Mouse (Mus musculus) layer of hippocampus, adult 11-12 months (tissue): ENCODE results near the gene Golga2.
A peak's percentile ranks its signal among the peaks of the same experiment; 100 is the strongest.

Experiments
- DNase-seq: peaks from one replicate; pipeline ENCODE4 v3.0.0; 2022; ENCODE audit warnings: low spot score

Gene Golga2

GRCm38 (mm10) chr2:32317791-32318417 is 30.7 kb downstream of the Golga2 start:
- no peak for DNase-seq

DNA sequence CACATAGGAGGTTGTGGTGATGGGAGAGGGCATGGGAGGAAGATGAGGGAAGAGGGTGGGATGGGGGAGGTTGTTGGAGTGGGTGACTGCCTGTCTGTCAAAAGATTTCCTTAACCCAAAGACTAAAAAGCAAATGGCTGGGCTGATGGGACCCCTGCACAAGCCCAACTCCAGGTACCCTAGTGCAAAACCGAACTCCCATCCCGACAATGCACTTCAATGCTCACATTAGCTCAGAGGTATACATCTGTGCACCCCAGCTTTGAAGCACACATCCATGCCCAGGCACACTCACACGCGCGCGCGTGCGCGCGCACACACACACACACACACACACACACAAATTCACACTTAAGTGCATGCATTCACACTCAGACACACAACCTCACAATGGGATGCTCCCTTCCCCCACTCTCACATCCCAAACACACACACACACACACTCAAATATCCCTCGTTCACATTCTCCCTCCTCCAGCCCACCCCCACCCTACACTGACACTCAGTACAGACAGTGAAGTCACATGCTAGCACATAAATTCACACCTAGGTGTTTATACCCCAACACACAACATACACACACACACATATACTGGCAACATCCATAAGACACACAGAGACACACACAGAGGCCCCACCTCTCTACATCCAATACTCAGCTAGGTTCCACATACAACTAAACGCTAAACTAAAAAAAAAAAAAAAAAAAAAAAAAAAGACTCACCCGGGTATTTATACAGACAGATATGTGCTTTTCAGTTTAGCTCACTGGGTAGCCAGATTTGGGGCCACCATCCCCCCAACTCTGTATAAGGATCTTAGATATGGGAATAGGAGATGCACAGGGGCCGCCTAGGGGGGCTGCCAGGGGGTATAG is 31.8 kb downstream of the Golga2 start:
- no peak for DNase-seq

GRCm38 (mm10) chr2:32319586-32320580 is 32.7 kb downstream of the Golga2 start:
- DNase-seq, result no peak

DNA sequence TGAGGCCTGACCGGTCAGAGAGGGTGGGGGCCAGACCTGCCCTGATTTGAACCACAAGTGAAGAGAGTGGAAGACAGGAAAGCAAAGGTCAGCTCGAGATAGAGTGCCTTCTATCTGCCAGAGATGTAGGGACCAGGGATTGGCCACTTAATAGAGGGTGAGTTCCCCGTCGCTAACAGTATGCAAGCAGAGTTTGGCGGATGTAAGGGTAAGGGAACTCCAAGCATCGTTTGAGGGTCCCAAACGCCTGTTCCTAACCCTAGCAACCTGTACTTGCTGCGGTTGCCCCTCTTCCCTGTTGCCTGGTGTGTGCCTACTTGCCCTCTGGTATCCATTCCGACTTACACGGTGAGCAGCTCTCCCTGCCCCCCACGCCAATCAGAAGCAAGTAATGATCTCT is 33.5 kb downstream of the Golga2 start:
- no peak for DNase-seq

GRCm38 (mm10) chr2:32321591-32322298 is 34.6 kb downstream of the Golga2 start:
- DNase-seq, result no peak

DNA sequence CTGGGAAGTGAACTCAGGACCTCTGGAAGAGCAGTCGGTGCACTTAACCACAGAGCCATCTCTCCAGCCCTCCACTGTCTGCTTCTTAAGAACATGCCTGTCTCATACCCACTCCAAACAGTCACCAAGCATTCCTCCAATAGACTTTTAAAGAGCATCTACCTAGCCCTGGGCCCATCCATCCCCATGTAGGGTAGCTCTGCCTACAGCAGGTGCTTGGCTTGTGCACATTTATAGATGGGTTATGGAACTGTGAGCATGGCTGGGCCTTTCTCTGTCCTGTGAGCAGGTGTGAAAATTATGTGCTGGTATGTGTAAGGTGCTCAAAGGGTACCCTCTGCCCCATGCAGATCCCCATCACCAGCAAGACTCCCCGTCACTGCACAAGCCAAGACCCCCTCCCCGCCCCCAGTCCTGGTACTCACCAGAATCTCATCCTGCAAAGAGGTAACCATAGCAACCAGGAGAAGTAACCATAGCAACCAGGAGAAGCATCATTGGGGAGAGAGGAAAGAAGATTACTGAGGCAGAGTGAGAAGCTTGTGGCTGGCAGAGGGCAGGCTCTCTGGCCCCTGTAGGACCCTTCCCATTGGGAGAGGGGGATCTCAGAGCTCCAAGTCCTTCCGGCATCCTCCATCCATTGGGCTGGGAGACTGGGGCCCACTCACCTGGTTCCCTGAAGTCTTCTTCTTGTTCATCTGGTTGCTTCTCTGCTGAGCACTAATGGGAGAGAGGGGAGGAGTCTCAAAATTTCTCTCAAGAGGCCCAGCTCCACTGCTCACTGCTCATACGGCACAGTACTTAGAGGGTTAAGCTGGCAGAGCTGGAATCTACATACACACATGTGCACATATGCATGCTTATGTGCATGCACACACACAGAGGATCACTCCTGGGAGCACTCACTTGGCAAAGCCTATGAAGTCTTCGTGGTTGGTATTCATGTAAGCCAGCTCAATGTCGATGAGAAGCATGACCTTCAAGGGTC is 35.9 kb downstream of the Golga2 start:
- DNase-seq, result no peak

DNA sequence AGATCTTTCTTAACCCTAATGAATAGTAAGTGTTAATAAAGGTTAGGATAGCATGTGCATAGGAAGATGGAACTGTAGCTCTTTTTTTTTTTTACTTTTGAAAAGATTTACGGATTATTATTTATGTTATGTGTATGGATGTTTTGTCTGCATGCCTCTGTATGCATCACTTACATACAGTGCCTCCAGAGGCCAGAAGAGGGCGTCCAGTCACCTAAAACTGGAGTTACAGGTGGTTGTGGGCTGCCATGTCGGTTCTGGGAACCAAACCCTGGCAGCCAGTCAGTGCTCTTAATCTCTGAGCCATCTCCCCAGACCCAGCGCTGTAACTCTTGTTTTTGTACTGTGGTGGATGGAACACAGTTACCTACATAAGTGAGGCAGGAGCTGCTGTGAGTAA is 37.1 kb downstream of the Golga2 start:
- DNase-seq, result no peak

DNA sequence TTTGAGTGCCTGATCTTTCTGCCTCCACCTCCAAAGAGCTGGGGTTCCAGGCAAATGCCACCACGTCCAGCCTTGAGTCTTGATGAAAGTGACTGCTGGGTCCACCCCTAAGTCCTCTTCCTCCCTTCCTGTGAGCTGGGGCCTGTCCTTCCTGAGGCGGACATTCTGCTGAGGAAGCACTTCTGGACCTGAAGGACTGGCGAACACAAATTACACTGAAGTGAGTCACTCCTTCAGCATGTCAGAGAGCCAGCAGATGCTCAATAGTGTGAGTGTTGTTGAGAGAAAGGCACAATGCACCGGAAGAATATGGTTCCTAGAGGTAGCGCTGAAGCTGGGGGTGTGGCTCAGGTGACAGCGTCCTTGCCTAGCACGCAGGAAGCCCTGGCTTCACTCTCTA is 38.2 kb downstream of the Golga2 start:
- DNase-seq, result no peak

- no peak for DNase-seq
Observed at GRCm38 (mm10) chr2:32327200-32327599, 40.0 kb downstream of the Golga2 start.

- no peak for DNase-seq
Observed at GRCm38 (mm10) chr2:32328911-32329460, 41.8 kb downstream of the Golga2 start.

GRCm38 (mm10) chr2:32329531-32329930 is 42.3 kb downstream of the Golga2 start:
- no peak for DNase-seq

- no peak for DNase-seq
Observed at GRCm38 (mm10) chr2:32332159-32332558, 45.0 kb downstream of the Golga2 start.

DNA sequence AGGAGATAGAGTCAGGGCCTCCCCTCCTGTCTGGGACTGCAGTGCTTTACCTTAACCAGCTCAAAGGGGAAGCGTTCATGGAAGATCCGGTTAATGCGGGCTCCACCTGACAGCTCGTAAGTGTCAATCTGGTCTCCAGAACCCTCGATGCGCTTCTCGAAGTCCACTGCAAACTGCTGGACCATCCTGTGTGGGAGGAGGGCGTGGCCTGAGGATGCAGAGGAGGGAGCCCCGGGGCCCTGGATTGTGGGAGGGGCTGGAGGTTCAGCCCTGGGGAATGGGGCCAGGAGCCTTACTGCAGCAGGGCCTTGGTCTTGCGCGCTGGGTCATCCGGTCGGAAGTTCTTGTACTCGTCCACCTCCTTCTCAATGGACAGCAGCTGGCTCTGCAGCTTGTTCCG is 48.7 kb downstream of the Golga2 start:
- DNase-seq, result no peak

GRCm38 (mm10) chr2:32339912-32340642 is 52.9 kb downstream of the Golga2 start:
- no peak for DNase-seq

DNA sequence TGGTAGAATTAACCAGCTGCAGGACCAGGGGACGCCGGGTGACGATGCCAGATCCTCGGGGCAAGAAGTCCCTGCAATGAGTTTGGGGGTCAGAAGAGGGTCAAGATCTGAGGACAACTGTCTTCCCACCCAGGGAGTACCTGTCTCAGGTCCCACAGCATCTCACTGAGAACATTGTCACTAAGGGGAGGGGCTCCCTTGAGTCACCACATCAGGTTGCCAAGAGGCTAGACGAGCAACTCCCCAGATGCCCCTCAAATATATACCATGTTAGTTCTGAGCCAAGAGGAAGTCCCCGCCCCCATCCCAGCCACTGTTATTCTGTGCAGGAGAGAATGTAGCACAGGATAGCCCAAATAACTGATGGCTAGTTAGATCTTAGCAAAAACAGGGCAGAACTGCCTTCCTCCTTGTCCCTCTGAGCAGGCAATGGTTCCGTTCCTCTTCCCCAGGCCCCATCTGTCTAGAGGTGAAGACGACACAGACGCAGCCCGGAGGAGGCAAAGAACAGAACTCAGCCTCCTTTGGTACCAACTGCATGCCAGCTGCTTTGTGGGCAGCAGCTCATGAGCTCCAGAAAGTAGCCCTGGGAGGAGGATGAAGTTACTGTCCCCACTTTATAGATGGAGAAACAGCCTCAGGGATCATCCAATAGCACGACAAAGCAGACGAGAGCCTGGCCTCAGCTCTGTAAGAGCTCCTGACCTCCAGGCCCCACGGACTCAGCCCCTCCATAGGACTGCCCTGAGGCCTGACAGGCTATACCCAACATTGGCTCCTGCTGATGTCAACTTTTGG is 53.9 kb downstream of the Golga2 start:
- DNase-seq, result peak; percentile 59

DNA sequence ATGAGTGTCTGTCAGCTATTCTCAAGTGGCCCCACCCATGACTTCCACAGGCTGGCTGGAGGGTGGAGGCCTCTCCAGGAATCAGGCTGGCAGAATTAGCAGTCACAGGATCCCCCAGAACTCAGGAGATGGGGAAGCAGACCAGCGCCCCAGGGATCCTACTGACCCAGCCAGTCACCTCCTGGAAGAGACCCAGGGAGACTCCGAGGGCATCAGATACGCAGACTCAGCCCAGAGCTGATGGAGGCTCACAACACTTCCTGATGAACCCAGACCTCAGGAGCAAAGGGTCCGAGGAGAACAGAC is 54.4 kb downstream of the Golga2 start:
- no peak for DNase-seq

- DNase-seq, result no peak
Observed at GRCm38 (mm10) chr2:32342039-32342438, 54.9 kb downstream of the Golga2 start.

GRCm38 (mm10) chr2:32342539-32343350 is 55.6 kb downstream of the Golga2 start:
- DNase-seq, result peak; percentile 71
